Mouse (Mus musculus) E14TG2a.4 (cell line): ENCODE measurements around the gene Mme.

Experiments used
- H3K27me3 ChIP-seq: 2 replicates; pipeline ENCODE4 v1.6.1; 2014; ENCODE audit warnings: low read length, control low read depth; ENCODE audit not compliant: insufficient read depth
- H3K36me3 ChIP-seq: 2 replicates; pipeline ENCODE4 v1.6.1; 2014; ENCODE audit warnings: low read length, control low read depth; ENCODE audit not compliant: insufficient read depth
- H3K4me1 ChIP-seq: replicated peaks from 2 replicates; pipeline ENCODE4 v1.6.1; 2014; ENCODE audit warnings: low read depth, low read length, control low read depth
- H3K4me3 ChIP-seq: replicated peaks from 2 replicates; pipeline ENCODE4 v1.5.1; 2014; ENCODE audit warnings: mild to moderate bottlenecking, low read length
- H3K9me3 ChIP-seq: 2 replicates; pipeline ENCODE4 v1.6.1; 2014; ENCODE audit warnings: low read length, control low read depth
- CTCF ChIP-seq: conservative IDR thresholded peaks from 2 replicates; pipeline ENCODE4 v1.5.1; 2014; ENCODE audit warnings: low read length
- NANOG ChIP-seq: IDR thresholded peaks from 2 replicates; pipeline ENCODE4 v1.6.1; 2014; ENCODE audit warnings: borderline replicate concordance, low read length, mixed read lengths
- POU5F1 ChIP-seq: IDR thresholded peaks from 2 replicates; pipeline ENCODE4 v1.6.1; 2014; ENCODE audit warnings: low read length, borderline replicate concordance

The Mme gene

DNA sequence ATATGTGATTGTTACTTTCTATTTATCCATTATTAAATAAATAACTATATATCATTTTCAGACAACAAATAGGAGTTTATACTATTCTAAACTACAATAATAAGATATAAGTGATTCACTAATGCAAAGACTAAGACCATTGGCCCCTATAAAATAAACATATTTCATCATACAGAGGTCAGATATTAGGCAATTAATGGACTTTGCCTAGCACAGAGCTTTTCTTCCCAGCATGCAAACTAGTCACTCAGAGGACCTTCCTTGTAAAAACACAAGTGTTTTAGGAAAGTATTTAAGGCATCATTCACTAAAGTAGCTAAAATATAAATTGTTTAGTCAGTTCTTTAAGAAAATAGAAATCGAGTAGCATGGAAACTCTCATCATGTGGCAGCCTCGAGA lies 149.4 kb downstream of the Mme start:
- no peak for TF ChIP-seq CTCF
- no peak for TF ChIP-seq POU5F1
- no peak for TF ChIP-seq NANOG
- H3K27me3 ChIP-seq, result no peaks in the 10 kb centered on the region
- no peaks in the 10 kb centered on the region for H3K9me3 ChIP-seq
- H3K4me1 ChIP-seq, result no peaks in the 10 kb centered on the region
- H3K4me3 ChIP-seq, result no peak overlapping the region
- H3K36me3 ChIP-seq, result no peaks in the 10 kb centered on the region

GRCm38 (mm10) chr3:63391348-63391747 lies 150.0 kb downstream of the Mme start:
- no peak overlapping the region for H3K4me3 ChIP-seq

GRCm38 (mm10) chr3:63394424-63394941 lies 153.1 kb downstream of the Mme start:
- no peaks in the 10 kb centered on the region for H3K36me3 ChIP-seq
- H3K4me1 ChIP-seq, result no peaks in the 10 kb centered on the region
- H3K9me3 ChIP-seq, result no peaks in the 10 kb centered on the region
- TF ChIP-seq POU5F1 (no peak), NANOG (no peak), CTCF (no peak)
- H3K4me3 ChIP-seq, result no peak overlapping the region
- H3K27me3 ChIP-seq, result no peaks in the 10 kb centered on the region

More at GRCm38 (mm10) chr3:63391348-63391747, 150.0 kb downstream of the Mme start:
- TF ChIP-seq POU5F1 (no peak), CTCF (no peak), NANOG (no peak)
- no peaks in the 10 kb centered on the region for H3K27me3 ChIP-seq
- no peaks in the 10 kb centered on the region for H3K9me3 ChIP-seq
- H3K4me1 ChIP-seq, result no peaks in the 10 kb centered on the region
- no peaks in the 10 kb centered on the region for H3K36me3 ChIP-seq

DNA sequence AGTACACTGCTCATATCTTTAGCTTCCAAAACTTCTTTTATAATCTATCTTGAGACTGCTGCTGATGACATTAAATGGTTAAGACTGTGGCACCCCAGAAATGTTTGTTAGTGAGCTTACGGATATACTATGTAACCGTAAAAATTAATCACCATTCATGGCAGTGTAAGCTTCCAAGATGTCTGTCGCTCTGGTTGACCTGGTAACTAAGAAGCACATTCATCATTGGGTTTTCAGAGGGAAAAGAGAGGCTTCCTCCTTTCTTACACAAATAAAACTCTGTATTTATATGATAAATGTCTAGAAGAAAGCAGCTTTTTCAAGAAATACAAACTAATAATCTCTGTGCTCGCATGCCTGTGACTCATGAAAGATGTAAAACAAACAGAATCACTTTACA lies 156.8 kb downstream of the Mme start:
- TF ChIP-seq POU5F1 (no peak), NANOG (no peak), CTCF (no peak)
- H3K4me1 ChIP-seq, result no peaks in the 10 kb centered on the region
- no peaks in the 10 kb centered on the region for H3K9me3 ChIP-seq
- H3K36me3 ChIP-seq, result no peaks in the 10 kb centered on the region
- no peaks in the 10 kb centered on the region for H3K27me3 ChIP-seq
- H3K4me3 ChIP-seq, result no peak overlapping the region

GRCm38 (mm10) chr3:63406438-63406837 lies 165.1 kb downstream of the Mme start:
- H3K27me3 ChIP-seq, result no peaks in the 10 kb centered on the region
- no peaks in the 10 kb centered on the region for H3K4me1 ChIP-seq
- TF ChIP-seq NANOG (no peak), CTCF (no peak), POU5F1 (no peak)
- no peak overlapping the region for H3K4me3 ChIP-seq
- no peaks in the 10 kb centered on the region for H3K9me3 ChIP-seq
- H3K36me3 ChIP-seq, result no peaks in the 10 kb centered on the region

GRCm38 (mm10) chr3:63411006-63411405 lies 169.7 kb downstream of the Mme start:
- no peak overlapping the region for H3K4me3 ChIP-seq
- TF ChIP-seq NANOG (no peak), CTCF (no peak), POU5F1 (no peak)
- no peaks in the 10 kb centered on the region for H3K9me3 ChIP-seq
- no peaks in the 10 kb centered on the region for H3K36me3 ChIP-seq
- H3K4me1 ChIP-seq, result no peaks in the 10 kb centered on the region
- H3K27me3 ChIP-seq, result no peaks in the 10 kb centered on the region

DNA sequence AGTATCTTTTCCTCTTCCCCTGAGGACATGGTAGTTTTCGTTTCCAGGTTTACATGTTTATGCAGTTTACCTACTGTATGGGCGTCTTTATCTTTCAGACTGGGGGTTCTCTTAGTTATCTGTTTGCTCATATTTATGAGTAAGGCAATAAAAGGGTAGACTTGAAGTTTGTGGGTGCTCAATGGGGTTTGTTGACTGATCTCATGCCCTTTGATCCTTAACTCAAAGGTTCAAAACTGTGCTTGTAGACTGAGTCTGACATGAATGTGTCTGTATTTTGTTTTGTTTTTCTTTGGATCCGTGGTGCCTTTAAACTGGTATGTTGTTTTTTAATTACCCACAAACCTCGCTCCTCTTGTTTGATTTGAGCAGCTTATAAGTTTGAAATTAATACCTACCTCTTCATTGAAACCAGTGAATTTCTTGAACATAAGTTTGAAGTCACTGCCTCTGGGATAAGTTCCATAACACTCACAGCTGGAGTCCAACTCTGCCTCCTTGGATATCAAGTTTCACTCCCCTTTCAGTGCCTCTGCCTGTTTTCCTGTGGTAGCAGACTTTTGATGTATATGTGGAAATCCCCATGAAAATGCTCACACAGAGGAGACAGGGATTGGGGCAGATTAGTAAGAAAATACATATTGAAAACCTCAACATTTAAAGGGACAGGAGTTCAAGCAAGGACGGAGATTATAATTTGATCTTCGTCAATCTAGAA lies 171.0 kb downstream of the Mme start:
- TF ChIP-seq CTCF, result no peak
- no peaks in the 10 kb centered on the region for H3K27me3 ChIP-seq
- no peaks in the 10 kb centered on the region for H3K4me1 ChIP-seq
- H3K4me3 ChIP-seq, result no peak overlapping the region
- no peaks in the 10 kb centered on the region for H3K36me3 ChIP-seq
- H3K9me3 ChIP-seq, result no peaks in the 10 kb centered on the region

DNA sequence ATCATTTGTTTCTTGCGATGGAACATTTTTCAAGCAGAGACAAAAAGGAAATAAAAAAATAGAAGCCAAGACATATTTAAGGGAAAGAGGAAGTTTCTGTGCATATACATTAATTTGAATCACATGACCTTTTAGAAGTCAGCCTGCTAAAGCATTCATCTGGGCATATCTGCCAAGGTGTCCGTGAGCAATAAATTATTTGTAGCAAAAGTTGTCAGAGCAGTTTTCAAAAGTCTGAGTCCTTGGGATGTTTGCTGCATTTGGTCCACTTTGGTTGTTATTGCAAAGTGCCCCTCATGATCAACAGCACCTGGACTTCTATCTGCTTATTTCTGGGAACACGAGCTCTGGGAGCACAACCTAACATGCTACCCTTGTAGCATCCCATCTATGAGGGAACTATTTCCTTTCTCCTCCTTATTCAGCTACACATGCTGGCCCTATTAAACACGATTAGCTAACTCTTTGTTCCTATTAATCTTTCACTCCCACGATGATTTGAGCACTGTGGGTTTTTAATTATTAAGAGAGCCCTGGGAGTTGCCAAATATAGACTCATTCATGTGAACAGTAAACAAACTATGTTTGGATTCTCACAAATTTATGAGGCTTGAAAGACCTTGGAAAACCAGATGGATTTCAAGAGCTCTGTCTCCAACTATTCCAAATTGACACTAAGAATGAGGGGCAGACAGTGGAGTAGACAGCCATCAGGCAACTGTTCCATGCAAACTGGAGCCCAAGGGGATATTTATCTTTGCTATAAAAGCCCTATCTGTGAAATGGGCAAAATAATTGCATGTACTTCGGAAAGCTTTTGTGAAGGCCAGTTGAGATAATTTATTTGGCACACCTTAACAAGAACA lies 171.9 kb downstream of the Mme start:
- no peaks in the 10 kb centered on the region for H3K36me3 ChIP-seq
- no peak overlapping the region for H3K4me3 ChIP-seq
- no peak for TF ChIP-seq POU5F1
- no peak for TF ChIP-seq NANOG
- TF ChIP-seq CTCF, result no peak
- H3K27me3 ChIP-seq, result no peaks in the 10 kb centered on the region
- no peaks in the 10 kb centered on the region for H3K9me3 ChIP-seq
- no peaks in the 10 kb centered on the region for H3K4me1 ChIP-seq

DNA sequence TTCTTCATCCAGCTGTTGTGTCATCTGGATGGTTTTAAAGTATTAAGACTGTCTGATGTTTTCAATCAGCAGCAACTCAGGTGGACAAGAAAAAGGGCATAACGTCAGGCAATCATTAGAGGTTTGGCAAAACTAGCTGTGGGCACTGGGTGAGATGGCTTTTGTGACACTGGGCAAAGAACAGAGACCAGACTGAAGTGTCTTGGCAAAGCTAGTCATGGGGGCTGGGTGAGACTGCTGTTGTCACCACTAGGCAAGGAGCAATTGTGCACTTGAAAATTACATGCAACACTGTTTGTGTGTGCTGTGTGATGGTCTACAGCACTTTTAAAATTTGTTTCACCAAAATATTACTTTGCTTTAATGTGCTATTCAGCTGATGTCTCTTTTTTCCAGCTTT lies 175.9 kb downstream of the Mme start:
- Histone ChIP-seq H3K27me3 (no peaks in the 10 kb centered on the region), H3K4me1 (no peaks in the 10 kb centered on the region), H3K9me3 (no peaks in the 10 kb centered on the region), H3K36me3 (no peaks in the 10 kb centered on the region), H3K4me3 (no peak overlapping the region)
- TF ChIP-seq CTCF (no peak), POU5F1 (no peak), NANOG (no peak)
